Mouse (Mus musculus): ENCODE measurements around the gene Scaf1.

Gene Scaf1

GRCm38 (mm10) chr7:45013366-45014095, 2.6 kb downstream of the Scaf1 start:
- DNase-seq (ENCODE audit: low spot score): no peak

GRCm38 (mm10) chr7:45012824-45013223, 3.3 kb downstream of the Scaf1 start:
- DNase-seq (ENCODE audit: low spot score): no peak

GRCm38 (mm10) chr7:45012011-45012410, 4.2 kb downstream of the Scaf1 start:
- no peak for DNase-seq (ENCODE audit: low spot score)

- DNase-seq (ENCODE audit: low spot score): no peak
These were observed 7.8 kb downstream of the Scaf1 start for GRCm38 (mm10) chr7:45008411-45008810.

- DNase-seq (ENCODE audit: low spot score): no peak
These were observed 8.3 kb downstream of the Scaf1 start for GRCm38 (mm10) chr7:45007846-45008245.

- DNase-seq (ENCODE audit: low spot score): no peak
These were observed 9.0 kb downstream of the Scaf1 start for GRCm38 (mm10) chr7:45007141-45007540.

GRCm38 (mm10) chr7:45006503-45006902, 9.7 kb downstream of the Scaf1 start:
- no peak for DNase-seq (ENCODE audit: low spot score)

- no peak for DNase-seq (ENCODE audit: low spot score)
These were observed 10.7 kb downstream of the Scaf1 start for GRCm38 (mm10) chr7:45005321-45005992.

GRCm38 (mm10) chr7:45004546-45004945, 11.6 kb downstream of the Scaf1 start:
- DNase-seq (ENCODE audit: low spot score): no peak

- DNase-seq (ENCODE audit: low spot score): no peak
These were observed 13.7 kb downstream of the Scaf1 start for GRCm38 (mm10) chr7:45002440-45002839.

- DNase-seq (ENCODE audit: low spot score): no peak
These were observed 15.5 kb downstream of the Scaf1 start for GRCm38 (mm10) chr7:45000539-45001114.

GRCm38 (mm10) chr7:44999753-45000152, 16.4 kb downstream of the Scaf1 start:
- DNase-seq (ENCODE audit: low spot score): no peak

GRCm38 (mm10) chr7:44998501-44998955, 17.6 kb downstream of the Scaf1 start, which contains the start of gene Bcl2l12:
TSS of gene Bcl2l12 (minus strand) at chr7:44998712.
- DNase-seq (ENCODE audit: low spot score): no peak

GRCm38 (mm10) chr7:44997940-44998428, 18.2 kb downstream of the Scaf1 start:
- no peak for DNase-seq (ENCODE audit: low spot score)

GRCm38 (mm10) chr7:44997231-44997939, 18.8 kb downstream of the Scaf1 start, which contains the start of gene Irf3:
TSS of gene Irf3 (plus strand) at chr7:44997648.
- peak; percentile 98 for DNase-seq (ENCODE audit: low spot score)

- no peak for DNase-seq (ENCODE audit: low spot score)
These were observed 19.5 kb downstream of the Scaf1 start for GRCm38 (mm10) chr7:44996672-44997071.

- no peak for DNase-seq (ENCODE audit: low spot score)
These were observed 29.1 kb downstream of the Scaf1 start for GRCm38 (mm10) chr7:44986879-44987718.

GRCm38 (mm10) chr7:44986192-44986878, 29.8 kb downstream of the Scaf1 start, which contains the start of gene Prmt1:
TSS of gene Prmt1 (minus strand) at chr7:44986568.
- DNase-seq (ENCODE audit: low spot score): peak; percentile 100

- peak; percentile 66 for DNase-seq (ENCODE audit: low spot score)
These were observed 30.5 kb downstream of the Scaf1 start for GRCm38 (mm10) chr7:44985595-44986191.

GRCm38 (mm10) chr7:44984833-44985164, 31.4 kb downstream of the Scaf1 start:
- no peak for DNase-seq (ENCODE audit: low spot score)

Data from lung, postnatal 25 days (tissue).